Mouse (Mus musculus): Measurements from ENCODE around the gene Olfr1353. TPM values are rescaled to one million over a fixed set of nuclear protein-coding genes. Genes with fewer than 3 reads are reported as not detected.
"Not testable (repeated sequence)": the region's sequence is repeated elsewhere in the genome, so short reads cannot be mapped to it uniquely, and the experiment has no call there.

Gene Olfr1353
- total RNA-seq (2021): not detected
- long read RNA-seq, experiment 1: 0 reads
- long read RNA-seq, experiment 2: 0 reads

DNA sequence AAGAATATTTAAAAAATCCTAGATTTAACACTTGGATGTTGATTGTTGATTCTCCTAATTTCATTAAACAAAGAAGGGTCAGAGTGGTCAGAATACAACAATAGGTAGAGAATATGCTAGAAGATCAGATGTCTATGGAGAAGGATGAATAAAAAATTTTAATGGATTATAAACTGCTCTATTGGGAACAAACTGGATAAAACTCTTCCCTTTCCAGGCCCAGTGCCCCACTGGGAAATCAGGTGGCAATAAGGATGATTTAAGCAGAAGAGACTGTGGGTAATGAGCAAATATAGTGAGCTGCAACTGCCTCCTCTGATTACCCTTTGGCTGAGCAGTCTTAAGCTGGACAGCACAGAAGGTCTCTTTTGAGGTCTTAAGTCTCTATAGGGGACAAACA is at the start of gene Olfr1353:
Olfr1353 (plus strand) TSS at position 301 of the 400 bp plus-strand sequence.
- DNase-seq (ENCODE audit: low spot score in 2 of 2); intact Hi-C loops (cut with DNase I): not testable (repeated sequence)

- intact Hi-C loops (cut with DNase I); DNase-seq (ENCODE audit: low spot score in 2 of 2): not testable (repeated sequence)
These were observed 12.8 kb upstream of the Olfr1353 start, which contains the start of gene Olfr8 for GRCm38 (mm10) chr10:78950336-78950735. Gene Olfr8 (plus strand): TSS chr10:78950636.

DNA sequence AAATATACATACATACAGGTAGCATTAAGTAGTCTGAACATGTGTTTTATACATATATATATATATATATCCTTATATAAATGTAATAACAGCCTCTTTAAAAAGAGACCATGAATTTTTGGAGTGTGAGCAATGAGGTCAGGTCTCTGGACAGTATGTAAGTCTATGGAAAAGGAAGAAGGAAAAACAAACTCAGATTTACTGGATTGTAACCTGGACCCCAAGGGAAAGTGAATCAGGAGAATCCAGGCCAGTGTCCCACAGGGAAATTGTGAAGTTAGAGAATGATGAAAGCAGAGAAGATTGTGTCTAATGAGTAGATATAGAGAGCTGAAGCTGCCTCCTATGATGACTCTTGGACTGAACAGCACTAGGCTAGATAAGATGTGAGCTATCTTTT is 17.6 kb downstream of the Olfr1353 start, which contains the start of gene Olfr1352:
Olfr1352 (plus strand) TSS at position 301 of the 400 bp plus-strand sequence.
- intact Hi-C loops (cut with DNase I): no loop called here
- no peak for DNase-seq (ENCODE audit: low spot score in 2 of 2)

- intact Hi-C loops (cut with DNase I): no loop called here
- no peak for DNase-seq (ENCODE audit: low spot score in 2 of 2)
These were observed 49.1 kb downstream of the Olfr1353 start, which contains the start of gene Olfr1351 for GRCm38 (mm10) chr10:79012172-79012571. Gene Olfr1351 (plus strand): TSS chr10:79012472.

Other genes with a start within 250 kb of the Olfr1353 start
- not detected for gene Casp14, start 245.0 kb upstream of the Olfr1353 start, total RNA-seq (2021)
- under 1 TPM; 0.46 to 0.51 TPM for gene Ccdc105, start 210.2 kb upstream of the Olfr1353 start, total RNA-seq (2021)
- gene Slc1a6, start 182.8 kb upstream of the Olfr1353 start, total RNA-seq (2021): 10 to 100 TPM; 13.2 to 13.4 TPM
- not detected for gene Olfr1356, start 111.1 kb upstream of the Olfr1353 start, total RNA-seq (2021)
- not detected for gene Olfr1355, start 87.8 kb upstream of the Olfr1353 start, total RNA-seq (2021)
- gene Olfr1354, start 50.1 kb upstream of the Olfr1353 start, total RNA-seq (2021): not detected
- not detected for gene Olfr8, start 12.7 kb upstream of the Olfr1353 start, total RNA-seq (2021)
- not detected for gene Olfr1352, start 17.7 kb downstream of the Olfr1353 start, total RNA-seq (2021)
- gene Olfr1351, start 49.2 kb downstream of the Olfr1353 start, total RNA-seq (2021): not detected
- gene Olfr57, start 65.4 kb downstream of the Olfr1353 start, total RNA-seq (2021): not detected
- gene 2610008E11Rik, start 134.3 kb downstream of the Olfr1353 start, total RNA-seq (2021): 10 to 100 TPM; 22.4 to 24.0 TPM
- not detected for gene Vmn2r80, start 185.5 kb downstream of the Olfr1353 start, total RNA-seq (2021)

Measured in left cerebral cortex, postnatal 14 days (tissue).